Mouse (Mus musculus): ENCODE results near the gene Vwa8.

GRCm38 (mm10) chr14:79065636-79066035 is 216.8 kb downstream of the Vwa8 start:
- TF ChIP-seq CTCF (IDR thresholded peaks at IDR 0.05; ENCODE audit: borderline replicate concordance, control insufficient read depth, extremely low read depth, insufficient read depth, low read length, poor library complexity) (no peak), POLR2A (IDR thresholded peaks at IDR 0.05; ENCODE audit: control insufficient read depth, extremely low read depth, insufficient read depth, low read length, poor library complexity) (no peak)
